Mouse (Mus musculus) myocyte (in vitro differentiated cells): ENCODE results near the gene Tcea3.

Experiments
- CEBPB ChIP-seq: IDR thresholded peaks from 2 replicates; pipeline ENCODE4 v1.6.1; 2011; ENCODE audit warnings: mild to moderate bottlenecking, moderate library complexity; ENCODE audit not compliant: poor library complexity, insufficient read depth, severe bottlenecking
- E2F4 ChIP-seq: IDR thresholded peaks from one replicate; pipeline ENCODE4 v1.6.1; 2011; ENCODE audit warnings: mild to moderate bottlenecking, control low read depth, moderate library complexity; ENCODE audit not compliant: insufficient read depth
- MAX ChIP-seq: IDR thresholded peaks from one replicate; pipeline ENCODE4 v1.6.1; 2011; ENCODE audit warnings: low read depth, mild to moderate bottlenecking, control low read depth
- POLR2A ChIP-seq: IDR thresholded peaks from one replicate; pipeline ENCODE4 v1.6.1; 2011; ENCODE audit warnings: low read depth, mild to moderate bottlenecking, control low read depth, moderate library complexity; ENCODE audit not compliant: insufficient read length
- POLR2AphosphoS2 ChIP-seq: IDR thresholded peaks from one replicate; pipeline ENCODE4 v1.6.1; 2011; ENCODE audit warnings: low read depth, control low read depth; ENCODE audit not compliant: insufficient read length
- TCF12 ChIP-seq: IDR thresholded peaks from one replicate; pipeline ENCODE4 v1.6.1; 2011; ENCODE audit warnings: mild to moderate bottlenecking, control low read depth; ENCODE audit not compliant: poor library complexity, insufficient read depth, severe bottlenecking

GRCm38 (mm10) chr4:136202509-136202908, 45.0 kb upstream of the Tcea3 start:
- TF ChIP-seq POLR2A, result no peak
- no peak for TF ChIP-seq TCF12
- TF ChIP-seq CEBPB, result no peak
- no peak for TF ChIP-seq MAX
- no peak for TF ChIP-seq POLR2AphosphoS2
- TF ChIP-seq E2F4, result no peak
